Mouse (Mus musculus): ENCODE results near the gene Myo18a.

GRCm38 (mm10) chr11:77793238-77793930 is 30.3 kb downstream of the Myo18a start:
- TF ChIP-seq CTCF (conservative IDR thresholded peaks at IDR 0.05; ENCODE audit: insufficient read depth, insufficient read length, low read depth, low read length) (peak; percentile 97), POLR2A (IDR thresholded peaks at IDR 0.05; ENCODE audit: low read depth, low read length) (peak; percentile 67)

Measured in kidney, adult 2 months (tissue).